Mouse (Mus musculus) frontal cortex, adult 2 months (tissue): ENCODE measurements at regions not wholly inside any gene's neighbourhood (a gene's known extent, or its start where the extent isn't known, plus 50 kb on each side); places are given as distances from the start of the nearest gene placed in this dataset.
A peak's percentile ranks its signal among the peaks of the same experiment; 100 is the strongest.

ENCODE experiments used
- DNase-seq, 2 experiments: peaks; one replicate each; pipeline ENCODE4 v3.0.0; 2022; ENCODE audit warnings: low spot score in 1 of 2; ENCODE audit errors: extremely low spot score in 1 of 2

GRCm38 (mm10) chr2:107376891-107377290, 86.5 kb downstream of the Kcna4 start:
- DNase-seq: no peak

- peak; percentile 9 to 51 for DNase-seq
These were observed 102.4 kb downstream of the Kcna4 start for GRCm38 (mm10) chr2:107392821-107393220.

- peak in 1 of 2 experiments; percentile 18 for DNase-seq
These were observed 110.0 kb downstream of the Kcna4 start for GRCm38 (mm10) chr2:107400471-107400870.
